Mouse (Mus musculus) gastrocnemius, adult 2 months (tissue): ENCODE results near the gene Axin2. TPM values are rescaled to one million over a fixed set of nuclear protein-coding genes. Genes with fewer than 3 reads are reported as not detected.

Source experiments
- DNase-seq: peaks from one replicate; pipeline ENCODE4 v3.0.0; 2022
- H3K27ac ChIP-seq: fragments of 200-600 bp; 2 replicates; pipeline ENCODE4 v1.8.1; 2022; ENCODE audit warnings: mild to moderate bottlenecking
- H3K4me3 ChIP-seq: fragments of 200-600 bp; 2 replicates; pipeline ENCODE4 v1.8.1; 2022; ENCODE audit warnings: mild to moderate bottlenecking, moderate library complexity
- CTCF ChIP-seq: fragments of 200-600 bp; IDR thresholded peaks from 2 replicates; pipeline ENCODE4 v1.8.1; 2022; ENCODE audit warnings: antibody characterized with exemption, mild to moderate bottlenecking, moderate library complexity
- intact Hi-C: fragments of 180-260 bp; cut with DNase I; formaldehyde crosslinking; loops from one replicate; pipeline ENCODE4 v1.15.1; 2025
- total RNA-seq, 2 experiments: library from RNA; stranded (reverse); gene quantifications; 2 replicates each; pipeline ENCODE4 v1.2.3; 2021

Gene Axin2
- total RNA-seq, 2 experiments from 2014 or later = 8.5 to 9.3 TPM

DNA sequence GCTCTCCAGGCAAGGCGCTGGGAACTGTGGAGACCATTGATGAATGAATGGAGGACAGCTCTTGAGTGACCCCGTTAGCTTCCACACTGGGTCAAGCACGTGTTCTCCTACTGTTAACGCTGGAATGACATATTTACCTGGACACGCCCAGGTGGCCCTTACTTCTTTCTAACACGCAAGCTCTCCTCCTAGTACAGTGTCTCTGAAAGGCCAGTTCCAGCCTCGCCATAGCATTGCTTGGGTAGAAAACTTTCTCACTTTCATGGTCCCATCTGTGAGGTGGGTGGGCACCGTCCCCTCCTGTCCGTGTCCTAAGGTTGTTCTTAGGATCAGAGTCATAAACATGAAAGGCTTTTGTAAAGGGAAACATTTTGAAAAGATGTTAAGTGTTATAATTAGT is 5.7 kb downstream of the Axin2 start:
- peak overlapping the region; percentile 92 for H3K4me3 ChIP-seq
- H3K27ac ChIP-seq = peak overlapping the region; percentile 88

DNA sequence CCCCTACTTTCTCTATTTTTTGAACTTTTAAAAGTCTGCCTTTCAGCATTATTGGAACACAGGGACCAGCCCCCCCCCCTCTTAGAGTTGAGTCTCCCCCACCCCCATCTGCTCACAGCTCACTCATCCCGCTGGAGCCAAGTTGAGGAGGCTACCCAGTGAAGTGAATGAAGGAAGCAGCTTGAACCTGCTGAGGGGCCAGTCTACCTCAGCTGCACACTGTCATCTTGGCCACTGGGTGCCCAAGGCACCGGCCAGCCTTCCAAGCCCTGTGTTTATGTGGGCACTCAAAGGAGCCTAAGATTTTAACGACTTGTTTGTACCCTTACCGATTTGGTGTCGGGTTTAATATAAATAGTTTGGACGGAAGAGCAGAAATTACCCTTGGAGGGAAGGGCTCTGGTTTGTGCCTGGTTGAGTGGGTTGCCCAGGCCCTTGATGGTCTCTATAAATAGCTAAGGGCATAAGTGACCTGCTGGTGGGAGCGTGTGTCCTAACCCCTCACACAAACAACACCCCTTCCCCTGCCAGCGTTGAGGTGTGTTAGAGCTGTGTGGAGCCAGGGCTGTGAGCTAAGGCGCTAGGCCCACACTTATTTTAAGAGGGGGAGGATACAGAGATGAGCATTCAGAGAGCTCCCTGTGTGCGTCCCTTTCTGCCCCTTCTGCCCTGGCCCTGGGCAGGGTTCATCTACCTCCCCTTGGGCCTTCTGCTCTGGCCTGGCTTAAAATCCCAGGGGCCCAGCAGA is 6.4 kb downstream of the Axin2 start:
- H3K27ac ChIP-seq = peak overlapping the region; percentile 88
- DNase-seq = peak; percentile 50
- peak; percentile 28 for TF ChIP-seq CTCF
- H3K4me3 ChIP-seq = peak overlapping the region; percentile 28; the same call in 1 of the 2 replicates
- intact Hi-C loops = loop anchor here (5.0 kb wide), 2 partner anchors 66 to 251 kb away; no protein-coding TSS in a partner anchor

More for the DNA sequence above, 5.7 kb downstream of the Axin2 start:
- intact Hi-C loops = loop anchor here (1.0 to 5.0 kb wide), 4 partner anchors 66 to 477 kb away; no protein-coding TSS in a partner anchor
- DNase-seq = no peak
- no peak for TF ChIP-seq CTCF

DNA sequence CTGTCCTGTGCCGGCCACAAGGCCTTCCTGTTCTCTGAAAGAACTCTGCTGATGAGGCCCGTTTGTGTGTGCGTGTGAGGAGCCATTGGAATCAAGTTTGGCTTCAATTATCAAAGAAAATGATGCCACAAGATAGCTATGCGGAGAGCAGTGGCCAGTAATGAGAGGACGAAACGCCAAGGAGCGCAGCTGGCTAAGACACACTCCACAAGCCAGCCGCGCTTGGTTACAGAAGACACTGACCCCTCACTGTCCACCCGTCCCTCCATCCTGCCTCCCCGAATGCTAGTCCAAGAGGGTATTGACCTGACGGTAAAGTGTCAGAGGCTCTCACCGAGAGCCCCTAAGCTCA is 6.9 kb downstream of the Axin2 start:
- intact Hi-C loops = loop anchor here (5.0 kb wide), 2 partner anchors 65 to 250 kb away; no protein-coding TSS in a partner anchor
- DNase-seq = peak; percentile 51
- no peak for TF ChIP-seq CTCF
- Histone ChIP-seq H3K27ac (peak overlapping the region; percentile 88), H3K4me3 (peak overlapping the region; percentile 28)

DNA sequence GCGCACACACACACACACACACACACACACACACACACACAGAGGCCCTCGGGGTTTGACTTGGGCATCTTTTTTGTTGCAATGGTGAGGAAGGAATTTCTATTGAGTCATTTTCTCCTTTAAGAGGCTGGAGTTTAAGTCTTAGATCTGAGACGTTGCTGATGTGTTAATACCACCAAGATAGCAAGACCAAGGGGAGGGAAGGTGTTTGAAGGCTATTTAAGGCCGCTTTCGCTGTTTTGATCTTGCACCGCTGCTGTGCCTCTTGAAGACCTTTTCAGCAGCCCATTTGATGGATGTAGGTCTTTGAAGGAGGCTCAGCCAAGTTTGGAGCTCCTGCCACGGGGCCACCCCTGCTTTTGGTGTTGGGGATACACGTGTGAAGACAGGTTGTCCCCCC is 7.9 kb downstream of the Axin2 start:
- TF ChIP-seq CTCF = no peak
- no peak overlapping the region for H3K4me3 ChIP-seq
- intact Hi-C loops = loop anchor here (5.0 kb wide), 2 partner anchors 64 to 249 kb away; no protein-coding TSS in a partner anchor
- peak overlapping the region; percentile 63 for H3K27ac ChIP-seq
- no peak for DNase-seq

DNA sequence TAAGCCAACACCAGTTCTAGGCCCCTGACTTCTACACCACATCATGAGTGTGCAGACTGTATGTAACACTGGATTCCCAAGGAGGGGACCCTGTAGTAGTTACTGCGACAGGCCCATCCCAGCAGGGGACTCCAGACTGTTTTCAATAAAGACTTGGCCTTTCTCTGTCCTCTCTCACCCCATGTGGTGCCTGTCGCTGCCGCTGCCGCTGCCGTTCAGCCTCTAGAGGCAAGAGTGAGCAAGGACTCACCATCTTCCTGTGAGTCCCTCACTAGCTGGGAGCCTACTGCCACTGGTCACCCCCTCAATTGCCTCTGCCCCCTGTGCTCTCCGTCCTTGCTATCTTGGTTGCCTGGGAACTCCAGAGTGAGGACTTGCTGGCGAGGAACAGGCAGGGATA is 8.6 kb downstream of the Axin2 start:
- Histone ChIP-seq H3K27ac (peak overlapping the region; percentile 63; the same call in 1 of the 2 replicates), H3K4me3 (no peak overlapping the region)
- intact Hi-C loops = loop anchor here (5.0 kb wide), 2 partner anchors 64 to 249 kb away; no protein-coding TSS in a partner anchor
- no peak for DNase-seq
- TF ChIP-seq CTCF = peak; percentile 12; the same call in 1 of the 2 replicates

DNA sequence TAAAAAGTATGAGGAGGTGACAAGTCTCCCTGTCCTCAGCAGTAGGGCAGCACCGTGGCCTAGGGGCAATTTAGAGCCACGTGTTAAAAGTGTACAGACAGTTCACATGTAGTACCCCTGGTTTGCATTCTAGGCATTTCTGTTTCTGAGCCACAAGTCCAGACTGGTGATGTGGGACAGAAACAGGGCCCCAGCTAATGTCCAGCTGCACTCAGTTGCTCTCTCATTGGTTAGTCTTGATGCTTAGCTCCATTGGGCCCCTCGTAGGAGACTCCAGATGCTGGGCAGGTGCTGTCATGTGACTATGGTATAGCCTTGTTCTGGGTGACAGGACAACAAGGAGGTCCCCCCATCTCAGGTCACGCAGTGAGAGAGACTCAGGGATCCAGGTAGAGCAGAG is 9.0 kb downstream of the Axin2 start:
- H3K27ac ChIP-seq = no peak overlapping the region; the same call in 1 of the 2 replicates
- intact Hi-C loops = loop anchor here (5.0 kb wide), 2 partner anchors 63 to 248 kb away; no protein-coding TSS in a partner anchor
- TF ChIP-seq CTCF = no peak
- no peak for DNase-seq
- H3K4me3 ChIP-seq = no peak overlapping the region

DNA sequence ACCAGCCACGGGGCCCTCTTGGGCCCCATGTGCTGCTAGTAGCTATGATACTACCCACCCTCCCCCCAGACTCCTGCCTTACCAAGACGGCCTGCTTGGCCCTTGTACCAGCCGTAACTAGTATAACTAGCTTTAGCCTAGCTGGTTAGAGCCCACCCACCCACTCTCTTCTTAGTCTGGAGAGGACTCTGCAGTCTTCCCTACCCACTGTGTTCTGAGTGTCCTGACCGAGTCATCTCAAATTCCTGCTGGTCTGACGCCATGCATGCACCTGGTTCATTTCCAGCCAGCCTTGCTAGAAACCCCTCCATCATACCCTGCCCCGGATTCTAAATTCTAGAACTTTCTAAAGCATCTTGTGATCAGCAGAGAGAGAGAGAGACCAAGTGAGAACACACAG is 9.6 kb downstream of the Axin2 start:
- peak overlapping the region; percentile 20; the same call in 1 of the 2 replicates for H3K27ac ChIP-seq
- H3K4me3 ChIP-seq = no peak overlapping the region
- no peak for DNase-seq
- TF ChIP-seq CTCF = no peak
- intact Hi-C loops = loop anchor here (5.0 kb wide), 2 partner anchors 63 to 248 kb away; no protein-coding TSS in a partner anchor

DNA sequence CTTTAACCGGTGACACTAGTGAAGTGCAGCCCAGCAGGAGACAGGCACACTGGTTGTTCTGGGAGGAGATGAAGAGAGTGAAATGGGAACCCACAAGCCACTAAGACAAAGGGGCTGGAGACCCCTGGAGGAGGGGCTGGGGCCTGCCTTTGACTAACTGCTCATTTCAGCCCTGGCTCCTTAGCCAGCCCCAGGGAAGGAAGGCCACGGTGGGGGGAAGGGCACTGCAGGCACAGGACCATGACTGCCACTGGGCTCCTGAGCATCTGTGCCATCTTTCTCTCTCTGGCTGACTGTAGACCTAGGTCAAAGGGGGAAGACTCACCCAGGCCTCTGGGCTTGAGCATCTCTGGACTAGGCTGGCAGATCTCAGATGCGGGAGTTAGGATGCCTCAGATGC is 10.5 kb downstream of the Axin2 start:
- TF ChIP-seq CTCF = no peak
- DNase-seq = no peak
- intact Hi-C loops = no loop called here

DNA sequence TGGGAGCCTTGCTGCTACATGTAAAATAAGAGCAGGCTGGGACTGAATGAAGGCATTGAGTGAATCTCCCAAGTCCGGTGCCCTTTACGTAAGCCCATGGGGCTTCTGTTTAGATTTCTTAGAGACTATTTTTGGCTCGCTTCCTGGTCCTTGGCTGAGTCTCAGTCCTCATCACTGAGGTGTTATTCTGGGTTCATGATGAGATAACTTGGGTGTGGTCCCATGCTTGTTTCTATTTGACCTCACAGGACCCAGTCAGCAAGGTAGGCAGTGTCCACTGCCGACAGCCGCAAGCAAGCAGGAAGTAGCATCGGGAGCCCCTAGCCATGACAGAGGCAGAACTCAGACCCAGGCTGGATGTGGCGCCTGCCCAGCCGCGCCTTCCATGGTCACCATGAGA is 13.7 kb downstream of the Axin2 start:
- TF ChIP-seq CTCF = no peak

More for the DNA sequence above, 10.5 kb downstream of the Axin2 start:
- Histone ChIP-seq H3K4me3 (no peak overlapping the region), H3K27ac (no peak overlapping the region)

DNA sequence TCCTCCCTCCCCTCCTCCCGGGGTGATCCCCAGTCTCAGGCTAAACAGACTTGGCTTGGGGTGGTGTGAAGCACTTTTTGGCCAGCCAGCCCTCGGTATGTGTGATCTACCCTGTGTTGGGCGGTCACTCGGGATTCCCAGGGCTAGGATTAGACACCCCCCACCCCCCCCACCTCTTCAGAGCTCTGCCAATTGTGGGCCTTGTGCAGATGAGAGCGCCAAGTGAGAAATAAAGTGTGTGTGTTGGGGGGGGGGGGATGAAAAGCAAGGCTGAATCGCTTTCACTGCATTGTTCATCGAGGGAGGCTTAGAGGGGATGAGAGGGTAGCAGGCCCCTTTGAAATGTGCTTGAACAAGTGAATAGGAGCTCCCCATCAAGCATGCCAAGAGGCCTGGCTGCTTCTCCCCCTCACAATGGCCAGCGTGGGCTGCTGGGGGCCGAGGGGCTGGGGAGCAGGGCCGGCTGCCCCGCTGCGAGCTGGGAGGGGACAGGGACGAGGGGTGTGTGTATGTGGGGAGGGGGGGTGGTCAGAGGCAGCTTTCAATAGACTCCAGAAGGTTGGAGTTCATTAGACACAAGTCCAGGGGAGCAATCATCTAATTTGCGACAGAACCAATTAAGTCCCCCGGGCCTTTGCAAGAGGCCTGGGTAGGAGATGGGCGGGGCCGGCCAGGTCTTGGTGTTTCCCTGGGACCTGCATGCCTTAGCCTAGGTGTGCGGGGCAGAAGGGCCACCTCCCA is 15.1 kb downstream of the Axin2 start:
- intact Hi-C loops = no loop called here
- no peak for TF ChIP-seq CTCF
- Histone ChIP-seq H3K27ac (peak overlapping the region; percentile 82), H3K4me3 (no peak overlapping the region)
- DNase-seq = no peak

More for the DNA sequence above, 13.7 kb downstream of the Axin2 start:
- intact Hi-C loops = no loop called here
- peak overlapping the region; percentile 82 for H3K27ac ChIP-seq
- peak; percentile 74 for DNase-seq
- peak overlapping the region; percentile 38 for H3K4me3 ChIP-seq

DNA sequence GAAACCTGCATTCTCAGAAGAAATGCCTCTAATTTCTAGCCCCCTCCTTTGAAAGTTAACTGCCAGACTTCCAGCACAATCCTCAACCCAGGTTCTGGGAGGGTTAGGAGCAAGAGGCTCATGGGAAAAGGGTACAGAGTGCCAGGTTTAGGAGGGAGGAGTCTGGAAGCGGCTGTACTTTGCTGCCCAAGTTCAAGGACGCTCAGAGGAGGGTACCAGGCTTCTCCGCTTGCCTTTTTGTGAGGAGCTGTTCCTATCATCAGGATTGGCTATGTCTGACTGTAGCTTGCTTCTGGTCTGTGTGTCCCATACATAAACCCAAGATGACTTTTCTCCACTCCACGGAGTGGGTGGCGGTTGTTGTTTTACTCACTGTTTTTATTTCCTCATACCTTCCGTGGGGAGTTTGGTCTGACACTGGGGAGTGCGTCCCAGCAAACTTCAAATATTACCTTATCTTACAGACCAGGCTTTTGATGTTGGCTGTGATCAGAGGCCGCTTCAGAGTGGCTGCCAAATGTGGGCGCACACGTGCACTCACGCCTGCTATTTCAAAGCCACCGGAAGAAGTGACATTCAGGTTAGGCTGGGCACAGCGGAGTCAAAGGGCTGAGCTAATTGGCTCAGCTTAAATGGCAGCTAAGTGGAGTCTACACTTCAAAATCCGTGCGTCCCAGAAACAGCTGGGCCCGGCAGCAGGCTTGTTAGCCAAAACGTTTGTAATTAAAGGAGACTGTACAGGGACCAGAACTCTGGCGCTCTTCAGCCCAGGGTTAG is 16.1 kb downstream of the Axin2 start:
- Histone ChIP-seq H3K27ac (peak overlapping the region; percentile 69), H3K4me3 (peak overlapping the region; percentile 40)
- peak; percentile 69 for DNase-seq
- intact Hi-C loops = no loop called here
- TF ChIP-seq CTCF = no peak
